Mouse (Mus musculus) ES-E14 (cell line): ENCODE results near the gene Rybp. TPM values are rescaled to one million over a fixed set of nuclear protein-coding genes. Genes with fewer than 3 reads are reported as not detected.

Experiments used
- DNase-seq: peaks from one replicate; pipeline ENCODE4 v3.0.0-alpha.2; 2013; ENCODE audit warnings: low read depth, low spot score
- H3K27ac ChIP-seq: 2 replicates; pipeline ENCODE4 v1.5.1; 2012; ENCODE audit warnings: low read depth, mild to moderate bottlenecking, low read length, moderate library complexity, mixed read lengths; ENCODE audit not compliant: poor library complexity, insufficient read depth, severe bottlenecking
- H3K36me3 ChIP-seq: 2 replicates; pipeline ENCODE4 v1.6.1; 2012; ENCODE audit warnings: mild to moderate bottlenecking, low read length, moderate library complexity, mixed read lengths; ENCODE audit not compliant: control insufficient read depth, poor library complexity, insufficient read depth, severe bottlenecking
- H3K4me1 ChIP-seq, 2 experiments: fragments of 150-350 bp in 1 of 2; sonication (generic) in 1 of 2; 2 replicates each; pipeline ENCODE4 v1.6.1; 2012; ENCODE audit warnings: low read length in 2 of 2, mild to moderate bottlenecking in 1 of 2, mixed read lengths in 1 of 2; ENCODE audit not compliant: control insufficient read depth in 2 of 2, insufficient read depth in 2 of 2, poor library complexity in 1 of 2
- H3K4me3 ChIP-seq, 2 experiments: fragments of 150-350 bp in 1 of 2; sonication (generic) in 1 of 2; 2 replicates each; pipeline ENCODE4 v1.5.1; 2012; ENCODE audit warnings: low read length in 2 of 2, low read depth in 1 of 2, mild to moderate bottlenecking in 1 of 2, mixed read lengths in 1 of 2; ENCODE audit not compliant: insufficient read depth in 1 of 2, poor library complexity in 1 of 2, severe bottlenecking in 1 of 2
- H3K9ac ChIP-seq: 2 replicates; pipeline ENCODE4 v1.6.1; 2012; ENCODE audit warnings: low read depth, mild to moderate bottlenecking, low read length, mixed read lengths; ENCODE audit not compliant: poor library complexity, insufficient read depth, severe bottlenecking
- H3K9me3 ChIP-seq: fragments of 150-350 bp; sonication (generic); 2 replicates; pipeline ENCODE4 v1.6.1; 2012; ENCODE audit warnings: low read depth, mild to moderate bottlenecking, low read length; ENCODE audit not compliant: control insufficient read depth, insufficient read depth
- CHD2 ChIP-seq: IDR thresholded peaks from 2 replicates; pipeline ENCODE4 v1.6.1; 2014; ENCODE audit warnings: mild to moderate bottlenecking, low read depth, low read length, inconsistent platforms
- HCFC1 ChIP-seq: IDR thresholded peaks from 2 replicates; pipeline ENCODE4 v1.6.1; 2012; ENCODE audit warnings: low read length, inconsistent platforms, borderline replicate concordance; ENCODE audit not compliant: insufficient read depth
- MAFK ChIP-seq: IDR thresholded peaks from 2 replicates; pipeline ENCODE4 v1.6.1; 2014; ENCODE audit warnings: mild to moderate bottlenecking, low read depth, low read length, inconsistent platforms; ENCODE audit not compliant: insufficient read depth
- ZC3H11A ChIP-seq: IDR thresholded peaks from 2 replicates; pipeline ENCODE4 v1.6.1; 2012; ENCODE audit warnings: low read depth, mild to moderate bottlenecking, inconsistent platforms, low read length, borderline replicate concordance
- ZNF384 ChIP-seq: IDR thresholded peaks from 2 replicates; pipeline ENCODE4 v1.6.1; 2012; ENCODE audit warnings: low read depth, low read length, inconsistent platforms
- in situ Hi-C, 2 experiments: fragments of 600-800 bp; cut with MboI; formaldehyde crosslinking; loops; one replicate each; pipeline ENCODE4 v1.15.1; 2025; ENCODE audit warnings: low sequenced_read_pairs in 2 of 2, inconsistent platforms in 1 of 2; ENCODE audit not compliant: unreplicated experiment in 2 of 2
- total RNA-seq: library from RNA; depleted of rRNA; stranded (reverse); fragments of 300-350 nt; gene quantifications from 2 replicates; pipeline ENCODE4 v1.2.3, GENCODE M21; 2012

Gene Rybp
- total RNA-seq, 1 experiment: 71.9 TPM

DNA sequence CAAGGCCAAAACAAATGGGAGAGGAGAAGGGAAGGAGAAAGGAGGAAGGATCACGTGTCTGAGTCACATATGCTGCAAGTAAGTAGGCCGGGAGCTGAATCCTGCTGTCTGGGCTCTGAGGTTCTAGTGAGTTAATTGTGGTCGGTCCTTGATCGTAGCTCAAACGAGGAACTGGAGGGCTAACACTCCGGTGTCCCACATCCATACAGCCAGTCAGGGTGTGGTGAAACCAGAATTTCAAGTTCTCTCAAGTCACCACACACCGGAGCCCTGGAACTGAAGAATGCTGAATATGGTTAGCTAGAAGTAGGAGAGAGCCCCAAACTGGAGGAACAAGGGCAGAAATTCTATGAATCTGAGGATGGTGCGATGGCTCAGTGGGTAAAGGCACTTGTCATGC is 10.3 kb upstream of the Rybp start:
- in situ Hi-C loops: no loop called here
- no peak for DNase-seq
- Histone ChIP-seq H3K36me3 (no peaks in the 10 kb centered on the region), H3K9ac (no peak overlapping the region), H3K4me3 (no peak overlapping the region), H3K27ac (no peak overlapping the region), H3K4me1 (peaks cover 0 to 19% of the 10 kb centered on the region in 2 experiments; a peak in 1 of 4 replicates), H3K9me3 (no peaks in the 10 kb centered on the region)
- TF ChIP-seq ZNF384 (no peak), HCFC1 (no peak), MAFK (no peak), CHD2 (no peak), ZC3H11A (no peak)

DNA sequence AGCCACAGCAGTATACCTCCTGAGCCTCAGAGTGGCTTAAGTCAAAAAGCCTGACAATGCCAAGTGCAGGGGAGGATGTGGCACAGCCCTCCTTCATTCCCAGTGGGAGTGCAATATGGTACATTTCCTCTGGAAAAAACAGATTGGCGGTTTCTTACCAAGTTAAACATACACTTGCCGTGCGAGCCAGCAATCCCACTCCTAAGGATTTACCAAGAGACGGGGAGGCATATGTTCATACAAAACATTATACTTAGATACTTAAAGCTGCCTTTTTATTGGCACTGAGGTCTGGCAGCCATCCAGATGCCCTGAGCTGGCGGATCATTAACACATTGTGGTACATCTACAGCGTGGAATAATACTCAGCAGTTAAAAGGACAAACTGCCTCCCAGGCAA is 5.1 kb upstream of the Rybp start:
- in situ Hi-C loops: no loop called here
- H3K4me1 ChIP-seq: peaks cover 0 to 13% of the 10 kb centered on the region in 2 experiments; a peak in 2 of 4 replicates
- H3K9me3 ChIP-seq: no peaks in the 10 kb centered on the region
- DNase-seq: no peak
- H3K27ac ChIP-seq: no peak overlapping the region
- no peak overlapping the region for H3K9ac ChIP-seq
- H3K36me3 ChIP-seq: no peaks in the 10 kb centered on the region
- H3K4me3 ChIP-seq: no peak overlapping the region
- TF ChIP-seq ZNF384: no peak
- TF ChIP-seq MAFK: no peak
- no peak for TF ChIP-seq HCFC1
- no peak for TF ChIP-seq ZC3H11A
- no peak for TF ChIP-seq CHD2

DNA sequence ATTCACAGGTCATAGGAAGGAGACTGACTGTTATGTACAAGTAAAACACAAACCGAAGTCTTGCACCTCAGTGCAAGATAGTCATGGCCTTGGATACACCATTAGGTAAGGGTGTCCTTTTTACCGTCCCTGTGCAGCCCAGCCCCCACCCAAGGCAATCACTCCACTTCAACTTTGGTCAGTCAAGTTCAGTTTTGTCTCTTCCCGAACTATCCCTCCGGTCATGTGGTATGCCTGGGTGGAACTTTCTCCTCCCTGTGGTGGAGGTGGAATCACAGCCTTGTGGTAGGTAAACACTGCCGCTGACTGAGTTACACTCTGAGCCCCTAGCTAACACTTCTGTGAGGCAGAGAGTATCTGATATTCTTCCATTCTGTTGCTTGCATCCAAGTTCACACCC is 1.8 kb upstream of the Rybp start:
- DNase-seq: no peak
- TF ChIP-seq ZNF384 (no peak), CHD2 (no peak), HCFC1 (no peak), ZC3H11A (no peak), MAFK (no peak)
- Histone ChIP-seq H3K36me3 (no peaks in the 10 kb centered on the region; the same call in 1 of the 2 replicates), H3K9me3 (no peaks in the 10 kb centered on the region), H3K27ac (no peak overlapping the region), H3K4me1 (peaks cover 7 to 11% of the 10 kb centered on the region in 2 experiments; a peak in 3 of 4 replicates), H3K9ac (no peak overlapping the region), H3K4me3 (no peak overlapping the region)
- in situ Hi-C loops: no loop called here

DNA sequence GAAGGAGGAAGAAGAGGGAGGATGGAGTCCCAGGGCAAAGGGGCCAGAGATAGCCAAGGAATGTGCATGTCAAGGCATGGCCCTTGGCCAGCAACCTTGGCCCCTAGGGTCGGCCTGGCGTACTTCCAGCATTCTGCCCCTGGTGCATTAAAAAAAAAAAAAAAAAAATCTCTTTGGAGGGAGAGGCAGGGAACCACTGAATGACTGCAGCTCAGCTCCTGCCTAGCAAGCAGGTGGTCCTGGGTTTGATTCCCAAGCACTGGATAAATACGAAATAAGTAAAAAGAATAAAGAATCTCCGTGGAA is 1.4 kb upstream of the Rybp start:
- in situ Hi-C loops: no loop called here
- Histone ChIP-seq H3K36me3 (peaks cover 3% of the 10 kb centered on the region), H3K9ac (peak overlapping the region; percentile 88; the same call in 1 of the 2 replicates), H3K9me3 (no peaks in the 10 kb centered on the region), H3K27ac (peak overlapping the region; percentile 98; the same call in 1 of the 2 replicates), H3K4me1 (peaks cover 11 to 14% of the 10 kb centered on the region in 2 experiments), H3K4me3 (peak overlapping the region; percentile 65 to 92; a peak in 3 of 4 replicates)
- TF ChIP-seq ZNF384: peak; percentile 68
- no peak for TF ChIP-seq HCFC1
- no peak for DNase-seq

DNA sequence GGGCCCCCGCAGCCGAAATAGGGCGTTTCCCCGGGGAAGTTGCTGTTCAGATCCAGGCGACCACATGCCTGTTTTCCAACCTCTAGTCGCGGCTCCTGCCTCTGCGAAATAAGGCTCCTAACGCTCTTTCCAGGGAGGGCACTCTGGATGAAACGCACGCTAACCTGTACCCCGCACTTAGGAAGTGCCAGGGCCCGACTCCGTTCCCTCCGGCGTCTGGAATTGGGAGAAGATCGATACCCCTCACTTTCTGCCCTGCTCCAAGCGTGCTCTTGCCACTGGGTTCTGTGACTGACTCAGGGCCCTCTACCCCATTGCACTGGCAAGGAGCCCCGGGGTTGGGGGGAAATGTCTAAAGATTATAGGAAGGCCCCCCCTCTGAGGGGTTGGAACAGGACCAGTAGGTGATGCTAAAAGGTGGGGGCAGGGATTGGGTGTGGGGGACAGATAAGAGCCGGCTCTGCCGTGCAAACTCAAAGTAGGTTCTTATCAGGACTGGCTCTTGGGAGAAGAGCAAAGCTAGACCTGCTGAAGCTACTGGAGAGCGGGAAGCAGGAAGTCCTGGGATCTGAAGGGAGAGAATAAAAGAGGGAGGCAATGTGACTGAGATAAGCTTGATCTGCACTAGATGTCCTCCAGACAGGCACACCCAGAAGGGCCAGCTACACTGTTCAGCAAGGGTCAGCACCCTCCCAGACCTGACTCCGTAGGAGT is 888 bp upstream of the Rybp start:
- in situ Hi-C loops: no loop called here
- peak overlapping the region; percentile 98 for H3K27ac ChIP-seq
- H3K4me1 ChIP-seq: peaks cover 11 to 15% of the 10 kb centered on the region in 2 experiments
- peak overlapping the region; percentile 88 for H3K9ac ChIP-seq
- TF ChIP-seq ZC3H11A (no peak), ZNF384 (no peak), MAFK (no peak), CHD2 (no peak), HCFC1 (no peak)
- H3K4me3 ChIP-seq: peak overlapping the region; percentile 65 to 92
- no peaks in the 10 kb centered on the region for H3K9me3 ChIP-seq
- DNase-seq: no peak
- H3K36me3 ChIP-seq: peaks cover 3% of the 10 kb centered on the region
